Mouse (Mus musculus) midbrain, postnatal 0 days (tissue): ENCODE data around the gene Tox4. TPM values are rescaled to one million over a fixed set of nuclear protein-coding genes. Genes with fewer than 3 reads are reported as not detected.
A peak's percentile ranks its signal among the peaks of the same experiment; 100 is the strongest.
"Not testable (repeated sequence)": the region's sequence is repeated elsewhere in the genome, so short reads cannot be mapped to it uniquely, and the experiment has no call there.

Source experiments
- ATAC-seq: fragments of 200-750 bp; cut with Nextera tagmentation; 2 replicates; pipeline ENCODE4 v1.8.0; 2017; ENCODE audit warnings: moderate number of reproducible peaks, mild to moderate bottlenecking, moderate TSS enrichment, moderate library complexity; ENCODE audit not compliant: low FRiP score
- DNase-seq: peaks from one replicate; pipeline ENCODE4 v3.0.0-alpha.2; 2015; ENCODE audit warnings: low spot score
- H3K27ac ChIP-seq: fragments of 300-500 bp; sonication (generic); 2 replicates; pipeline ENCODE4 v1.5.1; 2014; ENCODE audit warnings: low read depth, mild to moderate bottlenecking, low read length, mixed read lengths
- H3K27me3 ChIP-seq: fragments of 300-500 bp; sonication (generic); 2 replicates; pipeline ENCODE4 v1.6.1; 2014; ENCODE audit warnings: low read length, control low read depth, mixed read lengths; ENCODE audit not compliant: insufficient read depth
- H3K36me3 ChIP-seq: fragments of 300-500 bp; sonication (generic); 2 replicates; pipeline ENCODE4 v1.6.1; 2014; ENCODE audit warnings: low read length, control low read depth, mixed read lengths; ENCODE audit not compliant: insufficient read depth
- H3K4me1 ChIP-seq: fragments of 300-500 bp; sonication (generic); 2 replicates; pipeline ENCODE4 v1.6.1; 2014; ENCODE audit warnings: mild to moderate bottlenecking, control low read depth, antibody characterized with exemption, low read length, mixed read lengths; ENCODE audit not compliant: insufficient read depth
- H3K4me2 ChIP-seq: fragments of 300-500 bp; sonication (generic); 2 replicates; pipeline ENCODE4 v1.6.1; 2014; ENCODE audit warnings: low read depth, mild to moderate bottlenecking, low read length, mixed read lengths; ENCODE audit not compliant: poor library complexity, severe bottlenecking
- H3K4me3 ChIP-seq: fragments of 300-500 bp; sonication (generic); 2 replicates; pipeline ENCODE4 v1.5.1; 2014; ENCODE audit warnings: low read depth, mild to moderate bottlenecking, low read length, moderate library complexity
- H3K9ac ChIP-seq: fragments of 300-500 bp; sonication (generic); replicated peaks from 2 replicates; pipeline ENCODE4 v1.6.1; 2014; ENCODE audit warnings: mild to moderate bottlenecking, low read length, moderate library complexity, mixed read lengths; ENCODE audit not compliant: poor library complexity, severe bottlenecking
- H3K9me3 ChIP-seq: fragments of 300-500 bp; sonication (generic); 2 replicates; pipeline ENCODE4 v1.6.1; 2016; ENCODE audit warnings: low read length, control low read depth
- CTCF ChIP-seq: IDR thresholded peaks from 2 replicates; pipeline ENCODE4 v1.5.1; 2016; ENCODE audit warnings: antibody characterized with exemption, mild to moderate bottlenecking
- WGBS: fragments of 180-500 bp; shearing (Covaris S2); extraction: QIAGEN DNeasy Blood & Tissue Kit; methylation state at CpG from one replicate; pipeline ENCODE4 v1.1.7; 2014; 5-methylcytosine and 5-hydroxymethylcytosine counted together
- polyA plus RNA-seq: library from polyadenylated mRNA; unstranded; fragments of >200 nt; fragmentation: Nextera tagmentation; extraction: Ambion mirVana; gene quantifications from 2 replicates; pipeline ENCODE4 v1.2.1, GENCODE M21; 2015
- total RNA-seq: library from RNA; depleted of rRNA; stranded (reverse); fragments of >200 nt; gene quantifications from 2 replicates; pipeline ENCODE4 v1.2.3, GENCODE M21; 2014

Gene Tox4
- total and polyA plus RNA-seq, 2 experiments from 2014 or later, result 47.7 to 58.5 TPM

GRCm38 (mm10) chr14:52306100-52306499 is 27.2 kb downstream of the Tox4 start:
- no peaks in the 10 kb centered on the region for H3K27me3 ChIP-seq
- no peak overlapping the region for H3K4me2 ChIP-seq
- H3K9me3 ChIP-seq, result no peaks in the 10 kb centered on the region
- no peak for TF ChIP-seq CTCF
- no peaks in the 10 kb centered on the region for H3K36me3 ChIP-seq
- H3K4me3 ChIP-seq, result no peak overlapping the region
- no peak overlapping the region for H3K27ac ChIP-seq
- WGBS, result 95% methylated on average over 2 of the region's 2 CpGs
- no peak for DNase-seq
- no peak overlapping the region for H3K9ac ChIP-seq
- H3K4me1 ChIP-seq, result no peaks in the 10 kb centered on the region
- no peak for ATAC-seq

DNA sequence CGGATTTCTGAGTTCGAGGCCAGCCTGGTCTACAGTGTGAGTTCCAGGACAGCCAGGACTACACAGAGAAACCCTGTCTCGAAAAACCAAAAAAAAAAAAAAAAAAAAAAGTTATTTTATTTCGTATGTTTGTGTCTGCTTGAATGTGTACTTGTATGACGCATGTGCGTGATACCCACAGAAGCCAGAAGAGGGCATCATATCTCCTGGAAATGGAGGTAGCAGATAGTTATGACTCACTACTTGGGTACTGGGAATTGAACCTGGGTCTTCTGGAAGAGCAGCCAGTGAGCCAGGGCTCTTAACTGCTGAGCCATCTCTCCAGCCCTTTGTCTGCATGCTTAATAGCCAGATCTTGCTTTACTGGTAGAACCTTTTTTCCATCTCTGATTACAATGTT is 31.4 kb downstream of the Tox4 start:
- not testable (repeated sequence) for H3K27me3 ChIP-seq, H3K27ac ChIP-seq, ATAC-seq, H3K4me2 ChIP-seq, DNase-seq, H3K9ac ChIP-seq, H3K9me3 ChIP-seq, H3K4me3 ChIP-seq
- H3K4me1 ChIP-seq, result peaks cover 12% of the 10 kb centered on the region; the same call in 1 of the 2 replicates
- TF ChIP-seq CTCF, result peak; percentile 41
- peaks cover 26% of the 10 kb centered on the region for H3K36me3 ChIP-seq
- 95% methylated on average over 5 of the region's 6 CpGs for WGBS

DNA sequence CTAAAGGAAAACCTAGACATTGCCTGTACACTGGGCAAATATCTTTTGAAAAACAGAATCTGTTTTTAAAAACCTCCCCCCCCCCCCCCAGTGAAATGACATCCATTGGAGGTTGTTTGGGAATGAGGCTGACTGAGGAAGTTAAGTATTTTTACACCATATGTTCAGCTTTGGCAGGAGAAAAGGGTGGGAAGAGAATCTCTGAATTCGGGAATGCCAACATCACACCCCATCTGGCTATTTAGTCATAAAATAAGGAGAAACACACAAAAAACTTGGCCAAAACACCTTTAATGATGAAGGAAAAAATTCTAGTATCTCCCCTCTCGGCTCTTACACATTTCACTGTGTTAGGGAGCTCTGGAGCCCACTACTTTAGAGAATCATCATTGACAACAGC is 32.0 kb downstream of the Tox4 start:
- Histone ChIP-seq H3K4me1 (peaks cover 13% of the 10 kb centered on the region; the same call in 1 of the 2 replicates), H3K9ac (no peak overlapping the region), H3K4me3 (no peak overlapping the region), H3K4me2 (peak overlapping the region; percentile 24; the same call in 1 of the 2 replicates), H3K27me3 (no peaks in the 10 kb centered on the region), H3K9me3 (no peaks in the 10 kb centered on the region), H3K36me3 (peaks cover 26% of the 10 kb centered on the region), H3K27ac (no peak overlapping the region)
- DNase-seq (no peak), ATAC-seq (no peak)
- no peak for TF ChIP-seq CTCF
- WGBS, result 96% methylated on average over 2 of the region's 2 CpGs

DNA sequence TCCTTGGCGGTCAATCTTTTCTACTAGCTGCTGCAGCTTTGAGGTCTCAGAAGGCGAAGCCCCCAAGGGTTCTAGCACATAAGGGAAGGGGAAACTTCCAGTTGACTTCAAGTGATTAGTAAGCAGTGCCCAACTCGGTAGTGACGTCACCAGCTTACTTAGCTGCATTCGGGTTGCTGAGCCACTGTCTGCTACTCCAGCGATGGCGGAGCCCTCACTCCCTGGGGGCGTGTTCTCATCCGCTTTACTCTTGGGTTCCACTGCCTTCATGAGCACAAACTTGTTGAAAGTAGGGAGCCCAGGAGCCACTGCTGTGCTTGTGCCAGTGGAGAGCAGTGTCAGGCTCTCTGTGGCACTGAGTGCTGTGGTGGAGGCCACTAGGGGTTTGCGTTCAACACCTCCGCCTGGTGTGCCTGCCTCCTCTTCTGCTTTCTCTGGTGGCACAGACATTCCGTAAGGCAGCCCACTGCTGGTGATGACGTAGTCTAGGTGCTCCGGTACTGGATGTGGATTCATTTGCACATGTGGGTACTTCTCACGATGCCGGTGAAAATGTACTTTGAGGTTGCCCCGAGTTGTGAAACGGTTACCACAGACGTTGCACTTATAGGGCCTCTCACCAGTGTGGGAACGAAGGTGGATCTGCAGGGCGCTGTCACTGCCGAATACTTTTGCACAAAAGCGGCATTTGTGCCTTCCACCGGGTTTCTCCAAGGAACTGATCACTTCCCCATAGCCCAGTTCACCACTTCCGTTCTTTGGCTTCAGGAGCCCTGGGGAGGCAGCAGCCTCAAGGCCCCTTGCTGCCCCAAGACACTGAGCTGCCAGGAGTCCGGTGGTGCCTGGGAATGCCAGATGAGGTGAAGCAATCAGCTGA is 35.2 kb downstream of the Tox4 start:
- 78% methylated on average over 26 of the region's 26 CpGs for WGBS
- H3K36me3 ChIP-seq, result peaks cover 26% of the 10 kb centered on the region

DNA sequence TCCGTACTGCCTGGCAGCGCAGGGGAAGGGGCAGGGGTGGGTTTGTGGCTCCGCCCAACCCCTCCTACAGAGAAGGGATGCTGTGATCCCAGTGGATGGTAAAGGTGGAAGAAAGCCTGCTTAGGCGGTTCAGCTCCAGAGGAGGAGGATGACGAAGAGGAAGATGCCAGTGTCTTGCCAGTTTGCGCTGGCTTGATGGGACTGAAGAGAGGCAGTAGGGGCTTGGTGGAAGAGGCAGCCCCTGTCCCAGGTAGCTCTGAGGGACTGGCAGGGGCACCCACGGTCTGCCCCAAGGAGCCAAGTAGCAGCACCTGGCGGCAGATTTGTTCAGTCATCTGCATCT is 35.8 kb downstream of the Tox4 start:
- peaks cover 13% of the 10 kb centered on the region for H3K4me1 ChIP-seq
- peaks cover 26% of the 10 kb centered on the region for H3K36me3 ChIP-seq
- ATAC-seq, result no peak
- peak overlapping the region; percentile 86 for H3K4me3 ChIP-seq
- no peaks in the 10 kb centered on the region for H3K9me3 ChIP-seq
- DNase-seq, result no peak
- H3K9ac ChIP-seq, result peak overlapping the region; percentile 98; the same call in 1 of the 2 replicates
- no peak for TF ChIP-seq CTCF
- WGBS, result 40% methylated on average over 8 of the region's 8 CpGs
- no peaks in the 10 kb centered on the region for H3K27me3 ChIP-seq
- H3K4me2 ChIP-seq, result peak overlapping the region; percentile 85
- H3K27ac ChIP-seq, result peak overlapping the region; percentile 98

More for the DNA sequence above, 35.2 kb downstream of the Tox4 start:
- DNase-seq, result no peak
- Histone ChIP-seq H3K4me2 (peak overlapping the region; percentile 85), H3K9ac (no peak overlapping the region; the same call in 1 of the 2 replicates), H3K27ac (0 out of 2 replicates have a peak overlapping the region, but pooled peaks have one; percentile 18), H3K4me3 (peak overlapping the region; percentile 86; the same call in 1 of the 2 replicates), H3K9me3 (no peaks in the 10 kb centered on the region), H3K27me3 (no peaks in the 10 kb centered on the region), H3K4me1 (peaks cover 13% of the 10 kb centered on the region)
- ATAC-seq, result no peak
- 0 out of 2 replicates have a peak, but pooled peaks have one; percentile 4 for TF ChIP-seq CTCF

DNA sequence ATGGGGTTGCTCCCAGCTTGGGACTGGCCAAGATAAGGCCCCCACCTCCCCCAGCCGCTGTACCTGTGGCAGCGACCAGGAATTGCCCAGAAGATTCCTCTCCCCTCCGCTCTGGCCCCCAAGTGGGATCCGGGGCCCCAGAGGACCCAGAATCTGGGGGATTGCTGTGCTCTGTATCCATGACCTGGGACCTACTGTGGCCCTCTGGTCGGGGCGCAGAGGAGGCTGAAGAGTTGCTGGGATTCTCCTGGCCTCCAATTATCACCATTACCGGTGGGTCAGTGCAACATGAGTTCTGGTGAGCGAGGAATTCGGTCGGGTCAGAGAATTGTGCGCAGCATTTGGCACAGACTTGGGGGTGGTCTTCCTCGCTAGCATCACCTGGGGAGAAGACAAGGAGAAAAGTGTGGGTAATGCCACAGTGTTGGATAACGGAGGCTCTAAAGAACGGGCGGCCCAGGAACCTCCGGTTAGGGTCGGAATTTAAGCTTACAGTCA is 36.4 kb downstream of the Tox4 start:
- Histone ChIP-seq H3K27me3 (no peaks in the 10 kb centered on the region), H3K4me2 (peak overlapping the region; percentile 85), H3K4me3 (peak overlapping the region; percentile 86), H3K36me3 (peaks cover 26% of the 10 kb centered on the region), H3K27ac (peak overlapping the region; percentile 98), H3K9me3 (no peaks in the 10 kb centered on the region), H3K4me1 (peaks cover 13% of the 10 kb centered on the region), H3K9ac (peak overlapping the region; percentile 98)
- TF ChIP-seq CTCF, result no peak
- peak; percentile 4 for ATAC-seq
- 5% methylated on average over 17 of the region's 17 CpGs for WGBS
- DNase-seq, result no peak
